Mouse (Mus musculus) kidney, embryonic 14.5 days (tissue): Measurements from ENCODE around the gene Disp2. TPM values are rescaled to one million over a fixed set of nuclear protein-coding genes. Genes with fewer than 3 reads are reported as not detected.

Source experiments
- ATAC-seq: fragments of 200-750 bp; cut with Nextera tagmentation; 2 replicates; pipeline ENCODE4 v1.8.0; 2017; ENCODE audit warnings: moderate number of reproducible peaks, mild to moderate bottlenecking, moderate TSS enrichment, moderate library complexity; ENCODE audit not compliant: low FRiP score, low TSS enrichment
- H3K27ac ChIP-seq: fragments of 300-500 bp; sonication (generic); 2 replicates; pipeline ENCODE4 v1.5.1; 2014; ENCODE audit warnings: low read depth, mild to moderate bottlenecking, low read length, moderate library complexity, mixed read lengths
- H3K27me3 ChIP-seq: fragments of 300-500 bp; sonication (generic); 2 replicates; pipeline ENCODE4 v1.6.1; 2014; ENCODE audit warnings: mild to moderate bottlenecking, low read length; ENCODE audit not compliant: control insufficient read depth, insufficient read depth
- H3K36me3 ChIP-seq: fragments of 300-500 bp; sonication (generic); 2 replicates; pipeline ENCODE4 v1.6.1; 2014; ENCODE audit warnings: low read length, mixed read lengths; ENCODE audit not compliant: control insufficient read depth, insufficient read depth
- H3K4me1 ChIP-seq: fragments of 300-500 bp; sonication (generic); 2 replicates; pipeline ENCODE4 v1.6.1; 2014; ENCODE audit warnings: low read length, mixed read lengths; ENCODE audit not compliant: control insufficient read depth, insufficient read depth
- H3K4me2 ChIP-seq: fragments of 300-500 bp; sonication (generic); replicated peaks from 2 replicates; pipeline ENCODE4 v1.6.1; 2014; ENCODE audit warnings: low read depth, mild to moderate bottlenecking, low read length
- H3K4me3 ChIP-seq: fragments of 300-500 bp; sonication (generic); 2 replicates; pipeline ENCODE4 v1.5.1; 2014; ENCODE audit warnings: mild to moderate bottlenecking, low read length
- H3K9ac ChIP-seq: fragments of 300-500 bp; sonication (generic); 2 replicates; pipeline ENCODE4 v1.6.1; 2014; ENCODE audit warnings: low read depth, mild to moderate bottlenecking, low read length, moderate library complexity
- H3K9me3 ChIP-seq: fragments of 300-500 bp; sonication (generic); 2 replicates; pipeline ENCODE4 v1.6.1; 2016; ENCODE audit warnings: low read length; ENCODE audit not compliant: control insufficient read depth
- WGBS: fragments of 180-500 bp; shearing (Covaris S2); extraction: QIAGEN DNeasy Blood & Tissue Kit; methylation state at CpG from one replicate; pipeline ENCODE4 v1.1.7; 2014; 5-methylcytosine and 5-hydroxymethylcytosine counted together
- polyA plus RNA-seq: library from polyadenylated mRNA; unstranded; fragments of >200 nt; fragmentation: Nextera tagmentation; extraction: Ambion mirVana; gene quantifications from 2 replicates; pipeline ENCODE4 v1.2.1, GENCODE M21; 2014

Gene Disp2
- polyA plus RNA-seq, 1 experiment from 2014 or later: 0.05 TPM

DNA sequence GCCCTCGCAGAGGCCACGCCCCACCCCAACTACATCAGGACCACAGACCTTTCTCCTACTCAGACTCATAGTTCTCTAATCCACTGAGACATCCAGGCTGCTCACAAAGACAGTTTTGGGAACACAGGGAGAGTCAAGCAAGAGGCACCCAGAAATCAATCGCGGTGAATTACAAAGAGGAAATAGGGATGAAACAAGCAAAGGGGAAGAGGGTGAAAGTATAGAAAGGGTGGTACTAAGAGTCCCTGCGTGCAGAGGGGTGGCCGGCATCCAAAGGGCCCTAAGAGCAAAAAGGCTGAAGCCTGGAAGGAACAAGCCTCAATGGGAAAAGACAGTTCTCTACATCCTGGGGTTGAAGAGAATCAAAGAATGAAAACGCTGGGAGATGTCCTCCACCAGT is 34.9 kb upstream of the Disp2 start:
- Histone ChIP-seq H3K4me3 (peak overlapping the region; percentile 84; the same call in 1 of the 2 replicates), H3K27ac (no peak overlapping the region), H3K4me1 (peaks cover 14% of the 10 kb centered on the region), H3K9me3 (no peaks in the 10 kb centered on the region), H3K27me3 (peaks cover 20% of the 10 kb centered on the region; the same call in 1 of the 2 replicates), H3K9ac (no peak overlapping the region), H3K4me2 (no peak overlapping the region; the same call in 1 of the 2 replicates), H3K36me3 (peaks cover 1% of the 10 kb centered on the region; the same call in 1 of the 2 replicates)
- WGBS: 9% methylated on average over 7 of the region's 7 CpGs
- ATAC-seq: no peak

- H3K9me3 ChIP-seq: no peaks in the 10 kb centered on the region
- no peak within 1 kb of the TSS for H3K27ac ChIP-seq
- H3K9ac ChIP-seq: peak within 1 kb of the TSS; percentile 87
- WGBS: under 1% methylated on average over 45 of the region's 57 CpGs
- peaks cover 4% of the 10 kb centered on the region; the same call in 1 of the 2 replicates for H3K36me3 ChIP-seq
- H3K27me3 ChIP-seq: peaks cover 20% of the 10 kb centered on the region; the same call in 1 of the 2 replicates
- peak; percentile 92 for ATAC-seq
- H3K4me3 ChIP-seq: peak within 1 kb of the TSS; percentile 84
- peak within 1 kb of the TSS; percentile 99 for H3K4me2 ChIP-seq
- peaks cover 14% of the 10 kb centered on the region for H3K4me1 ChIP-seq
These were observed 34.2 kb upstream of the Disp2 start, which contains the start of gene Inafm2 for GRCm38 (mm10) chr2:118745232-118745884. Inafm2 (plus strand) TSS chr2:118745758.

DNA sequence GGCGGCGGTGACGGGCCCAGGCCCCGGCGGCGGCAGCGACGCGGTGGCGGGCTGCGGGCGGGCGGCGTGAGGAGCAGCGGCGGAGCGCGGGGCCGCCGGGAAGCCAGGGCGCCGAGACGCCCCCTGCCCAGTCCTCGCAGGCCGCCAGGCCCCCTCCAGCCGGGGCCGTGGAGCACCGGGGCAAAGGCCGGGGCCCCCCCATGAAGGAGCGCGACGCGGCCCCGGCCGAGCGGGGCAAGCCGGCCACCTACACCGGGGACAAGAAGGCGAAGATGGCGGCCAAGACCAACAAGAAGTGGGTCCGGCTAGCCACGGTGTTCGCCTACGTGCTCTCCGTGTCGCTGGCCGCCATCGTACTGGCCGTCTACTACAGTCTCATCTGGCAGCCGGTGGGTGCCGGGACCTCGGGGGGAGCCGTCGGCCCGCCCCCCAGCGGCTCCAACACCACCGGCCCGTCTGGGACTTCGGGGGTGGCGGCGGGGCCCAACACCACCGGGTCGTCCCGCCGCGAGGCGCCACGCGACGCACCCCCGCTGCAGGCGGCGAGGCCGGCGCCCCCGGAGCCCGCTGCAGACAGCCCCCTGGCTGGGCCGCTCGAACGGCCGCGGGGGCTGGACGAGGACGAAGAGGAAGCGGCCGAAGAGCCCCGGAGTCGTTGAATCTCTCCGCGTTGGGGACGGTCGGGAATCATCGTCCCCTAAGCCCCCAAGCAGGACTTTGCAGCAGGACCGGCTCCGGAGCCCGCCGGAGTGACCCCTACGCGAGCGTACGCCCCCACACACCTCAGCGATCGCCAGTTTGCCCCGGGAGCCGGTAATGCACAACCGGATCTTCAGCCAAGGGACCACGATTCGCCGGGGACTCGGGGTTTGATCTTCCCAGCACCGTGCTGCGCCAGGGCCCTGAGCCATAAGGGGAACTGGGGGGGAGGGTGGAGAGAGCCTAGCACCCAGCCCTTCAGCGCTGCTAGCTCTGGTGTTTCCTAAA is 33.3 kb upstream of the Disp2 start:
- Histone ChIP-seq H3K36me3 (peaks cover 4% of the 10 kb centered on the region; the same call in 1 of the 2 replicates), H3K4me1 (peaks cover 14% of the 10 kb centered on the region), H3K4me3 (peak overlapping the region; percentile 84), H3K9me3 (no peaks in the 10 kb centered on the region), H3K9ac (peak overlapping the region; percentile 87), H3K4me2 (peak overlapping the region; percentile 99), H3K27ac (no peak overlapping the region), H3K27me3 (peaks cover 20% of the 10 kb centered on the region; the same call in 1 of the 2 replicates)
- under 1% methylated on average over 83 of the region's 113 CpGs for WGBS
- peak; percentile 58 for ATAC-seq

GRCm38 (mm10) chr2:118747301-118747960 is 32.1 kb upstream of the Disp2 start:
- no peak for ATAC-seq
- Histone ChIP-seq H3K27ac (no peak overlapping the region), H3K9ac (no peak overlapping the region; the same call in 1 of the 2 replicates), H3K4me2 (peak overlapping the region; percentile 99), H3K4me3 (peak overlapping the region; percentile 84), H3K9me3 (no peaks in the 10 kb centered on the region), H3K4me1 (peaks cover 18% of the 10 kb centered on the region), H3K36me3 (peaks cover 4% of the 10 kb centered on the region; the same call in 1 of the 2 replicates), H3K27me3 (peaks cover 14% of the 10 kb centered on the region; the same call in 1 of the 2 replicates)
- WGBS: 37% methylated on average over 10 of the region's 10 CpGs

DNA sequence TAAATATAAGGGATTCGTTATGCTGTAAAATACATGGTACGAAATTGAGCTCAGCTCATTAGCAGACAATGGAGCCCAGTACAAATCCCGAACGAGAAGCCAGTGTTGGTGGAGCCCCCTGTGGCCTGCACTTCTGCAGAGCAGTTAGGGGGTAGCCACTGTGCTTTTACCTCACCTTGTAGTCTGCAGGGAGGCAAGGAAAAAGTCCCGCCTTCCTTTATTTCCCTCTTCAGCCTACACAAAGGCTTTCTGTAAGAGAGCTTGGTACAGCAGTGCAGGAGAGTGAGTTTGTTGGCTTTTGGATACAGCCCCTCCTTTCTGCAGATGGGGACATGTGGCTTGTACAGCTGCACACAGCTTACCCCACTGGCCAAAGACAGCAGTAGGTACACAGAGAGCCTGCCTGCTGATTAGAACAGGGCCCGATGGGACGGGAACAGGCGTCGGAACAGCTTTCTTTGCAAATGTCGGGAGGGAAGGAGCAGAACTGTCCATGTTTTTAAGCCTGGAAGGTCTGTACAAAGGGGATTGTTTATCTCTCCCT is 30.1 kb upstream of the Disp2 start:
- no peak overlapping the region for H3K4me3 ChIP-seq
- 67% methylated on average over 10 of the region's 10 CpGs for WGBS
- peaks cover 4% of the 10 kb centered on the region; the same call in 1 of the 2 replicates for H3K36me3 ChIP-seq
- H3K27ac ChIP-seq: no peak overlapping the region
- H3K27me3 ChIP-seq: peaks cover 7% of the 10 kb centered on the region; the same call in 1 of the 2 replicates
- H3K9ac ChIP-seq: no peak overlapping the region
- peaks cover 18% of the 10 kb centered on the region for H3K4me1 ChIP-seq
- ATAC-seq: no peak
- H3K4me2 ChIP-seq: no peak overlapping the region
- no peaks in the 10 kb centered on the region for H3K9me3 ChIP-seq

- Histone ChIP-seq H3K9ac (no peak overlapping the region), H3K9me3 (no peaks in the 10 kb centered on the region), H3K27ac (no peak overlapping the region), H3K4me3 (no peak overlapping the region), H3K4me1 (peaks cover 12% of the 10 kb centered on the region; the same call in 1 of the 2 replicates), H3K36me3 (peaks cover 4% of the 10 kb centered on the region; the same call in 1 of the 2 replicates), H3K27me3 (0 out of 2 replicates have a peak, but pooled peaks cover 2% of the 10 kb centered on the region), H3K4me2 (no peak overlapping the region)
- ATAC-seq: no peak
- WGBS: 83% methylated on average over 8 of the region's 8 CpGs
These were observed 29.0 kb upstream of the Disp2 start for GRCm38 (mm10) chr2:118750476-118750875.

GRCm38 (mm10) chr2:118751896-118752791 is 27.4 kb upstream of the Disp2 start:
- no peak overlapping the region for H3K9ac ChIP-seq
- no peak for ATAC-seq
- no peak overlapping the region for H3K4me3 ChIP-seq
- H3K4me2 ChIP-seq: no peak overlapping the region
- peaks cover 6% of the 10 kb centered on the region; the same call in 1 of the 2 replicates for H3K4me1 ChIP-seq
- no peak overlapping the region for H3K27ac ChIP-seq
- H3K36me3 ChIP-seq: peaks cover 4% of the 10 kb centered on the region; the same call in 1 of the 2 replicates
- 64% methylated on average over 16 of the region's 16 CpGs for WGBS
- H3K27me3 ChIP-seq: 0 out of 2 replicates have a peak, but pooled peaks cover 2% of the 10 kb centered on the region
- H3K9me3 ChIP-seq: no peaks in the 10 kb centered on the region
